Mouse (Mus musculus) limb, embryonic 14.5 days (tissue): ENCODE results near the gene Dop1a. TPM values are rescaled to one million over a fixed set of nuclear protein-coding genes. Genes with fewer than 3 reads are reported as not detected.

Experiments used
- ATAC-seq: fragments of 200-750 bp; cut with Nextera tagmentation; 2 replicates; pipeline ENCODE4 v1.8.0; 2017; ENCODE audit warnings: low read depth, moderate number of reproducible peaks, moderate TSS enrichment; ENCODE audit not compliant: low FRiP score
- DNase-seq: peaks from one replicate; pipeline ENCODE4 v3.0.0-alpha.2; 2015; ENCODE audit warnings: low spot score
- H3K27ac ChIP-seq: fragments of 300-500 bp; sonication (generic); replicated peaks from 2 replicates; pipeline ENCODE4 v1.5.1; 2014; ENCODE audit warnings: low read depth, mild to moderate bottlenecking, low read length, moderate library complexity, mixed read lengths
- H3K27me3 ChIP-seq: fragments of 300-500 bp; sonication (generic); 2 replicates; pipeline ENCODE4 v1.6.1; 2014; ENCODE audit warnings: low read length, mixed read lengths; ENCODE audit not compliant: control insufficient read depth, insufficient read depth
- H3K36me3 ChIP-seq: fragments of 300-500 bp; sonication (generic); 2 replicates; pipeline ENCODE4 v1.6.1; 2014; ENCODE audit warnings: mild to moderate bottlenecking, low read length, moderate library complexity, mixed read lengths; ENCODE audit not compliant: control insufficient read depth, insufficient read depth
- H3K4me1 ChIP-seq: fragments of 300-500 bp; sonication (generic); 2 replicates; pipeline ENCODE4 v1.6.1; 2014; ENCODE audit warnings: antibody characterized with exemption, low read length, mixed read lengths; ENCODE audit not compliant: control insufficient read depth, insufficient read depth
- H3K4me2 ChIP-seq: fragments of 300-500 bp; sonication (generic); replicated peaks from 2 replicates; pipeline ENCODE4 v1.6.1; 2014; ENCODE audit warnings: low read depth, mild to moderate bottlenecking, low read length, moderate library complexity; ENCODE audit not compliant: severe bottlenecking
- H3K4me3 ChIP-seq: fragments of 300-500 bp; sonication (generic); replicated peaks from 2 replicates; pipeline ENCODE4 v1.5.1; 2014; ENCODE audit warnings: low read length
- H3K9ac ChIP-seq: fragments of 300-500 bp; sonication (generic); 2 replicates; pipeline ENCODE4 v1.6.1; 2014; ENCODE audit warnings: mild to moderate bottlenecking, low read depth, low read length, moderate library complexity; ENCODE audit not compliant: severe bottlenecking
- H3K9me3 ChIP-seq: fragments of 300-500 bp; sonication (generic); 2 replicates; pipeline ENCODE4 v1.6.1; 2016; ENCODE audit warnings: low read length; ENCODE audit not compliant: control insufficient read depth
- POLR2A ChIP-seq: fragments of 200-500 bp; IDR thresholded peaks from 2 replicates; pipeline ENCODE4 v1.8.0; 2012; ENCODE audit warnings: inconsistent platforms, mild to moderate bottlenecking, moderate library complexity, borderline replicate concordance; ENCODE audit not compliant: insufficient read depth, insufficient read length; ENCODE audit errors: extremely low read depth
- WGBS: fragments of 180-500 bp; shearing (Covaris S2); extraction: QIAGEN DNeasy Blood & Tissue Kit; methylation state at CpG from one replicate; pipeline ENCODE4 v1.1.7; 2014; 5-methylcytosine and 5-hydroxymethylcytosine counted together
- polyA plus RNA-seq, 2 experiments: library from polyadenylated mRNA; depleted of rRNA in 1 of 2; stranded (reverse) in 1 of 2; unstranded in 1 of 2; fragments of >200 nt; fragmentation: Nextera tagmentation in 1 of 2; extraction: Ambion mirVana in 1 of 2; gene quantifications; 2 replicates each; pipeline versions ENCODE4 v1.2.1 to v1.2.3; 2012 to 2014

Gene Dop1a
- polyA plus RNA-seq, 2 experiments: 21.3 to 23.9 TPM

DNA sequence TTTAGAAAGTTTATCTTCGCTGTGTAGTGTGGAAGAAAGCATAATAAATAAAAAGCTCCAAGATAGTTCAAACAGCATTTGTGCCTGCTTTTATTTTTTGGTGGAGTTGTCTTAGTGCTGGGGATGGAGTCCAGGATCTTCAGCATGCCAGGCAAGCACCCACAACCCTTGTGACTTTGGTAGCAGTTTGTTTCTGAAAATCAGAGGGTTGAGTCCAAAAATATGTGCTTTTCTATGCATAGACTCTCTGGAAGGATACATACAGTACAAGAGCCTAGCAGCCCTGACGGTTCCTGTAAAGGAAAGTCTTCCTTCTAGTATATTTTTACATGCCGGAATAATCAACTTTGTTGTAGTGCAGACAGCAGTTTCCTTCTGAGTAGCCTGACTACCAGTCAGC, 83.8 kb downstream of the Dop1a start:
- Histone ChIP-seq H3K4me1 (no peaks in the 10 kb centered on the region), H3K4me2 (no peak overlapping the region), H3K4me3 (no peak overlapping the region), H3K9ac (no peak overlapping the region), H3K9me3 (no peaks in the 10 kb centered on the region), H3K27me3 (no peaks in the 10 kb centered on the region), H3K27ac (no peak overlapping the region), H3K36me3 (peaks cover 69% of the 10 kb centered on the region)
- no peak for TF ChIP-seq POLR2A
- no peak for DNase-seq
- ATAC-seq: no peak
- WGBS: 92% methylated on average over 3 of the region's 3 CpGs

DNA sequence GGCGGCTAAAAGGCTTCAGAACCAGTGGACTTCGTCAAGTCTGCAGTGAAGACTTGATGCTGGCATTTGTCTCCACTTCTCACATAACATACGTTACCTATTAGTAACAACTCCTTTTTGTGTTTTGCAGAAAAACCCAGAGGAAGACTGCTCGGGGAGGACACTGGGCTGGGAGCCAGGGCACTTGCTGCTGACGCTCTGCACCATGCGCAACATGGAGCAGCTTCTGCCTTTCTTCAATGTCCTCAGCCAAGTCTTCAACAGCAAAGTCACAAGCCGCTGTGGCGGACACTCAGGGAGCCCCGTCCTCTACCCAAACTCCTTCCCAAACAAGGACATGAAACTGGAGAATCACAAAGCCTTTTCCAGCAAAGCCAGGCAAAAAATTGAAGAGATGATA, 86.9 kb downstream of the Dop1a start:
- H3K36me3 ChIP-seq: peaks cover 73% of the 10 kb centered on the region

DNA sequence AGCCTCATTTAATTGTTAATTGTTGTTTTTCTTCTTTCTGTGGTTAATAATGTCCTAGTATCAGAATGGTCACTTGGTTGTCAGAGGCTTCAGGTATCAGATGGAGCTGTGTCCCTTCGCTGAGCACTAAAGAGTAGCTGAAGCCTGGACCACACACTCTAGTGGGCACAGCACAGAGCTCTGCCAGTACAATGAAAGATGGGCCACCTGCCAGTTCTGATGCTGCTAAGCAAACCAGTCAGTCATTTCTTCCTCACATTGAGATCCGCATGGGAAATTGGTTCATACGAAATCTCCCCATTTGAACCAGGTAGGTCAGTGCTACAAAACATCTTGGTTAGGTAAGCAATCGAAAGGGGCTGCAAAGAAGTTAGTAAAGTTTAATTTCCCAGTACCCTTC, 87.7 kb downstream of the Dop1a start:
- no peak for TF ChIP-seq POLR2A
- no peaks in the 10 kb centered on the region for H3K9me3 ChIP-seq
- peaks cover 75% of the 10 kb centered on the region for H3K36me3 ChIP-seq
- H3K4me3 ChIP-seq: no peak overlapping the region
- no peak overlapping the region for H3K9ac ChIP-seq
- DNase-seq (no peak), ATAC-seq (no peak)
- H3K4me1 ChIP-seq: no peaks in the 10 kb centered on the region
- no peaks in the 10 kb centered on the region for H3K27me3 ChIP-seq
- no peak overlapping the region for H3K4me2 ChIP-seq
- WGBS: 90% methylated on average over 4 of the region's 4 CpGs
- H3K27ac ChIP-seq: no peak overlapping the region

More for the DNA sequence above, 86.9 kb downstream of the Dop1a start:
- Histone ChIP-seq H3K4me2 (no peak overlapping the region), H3K9ac (no peak overlapping the region), H3K9me3 (no peaks in the 10 kb centered on the region), H3K27me3 (no peaks in the 10 kb centered on the region), H3K4me3 (no peak overlapping the region), H3K4me1 (no peaks in the 10 kb centered on the region), H3K27ac (no peak overlapping the region)
- ATAC-seq (no peak), DNase-seq (no peak)
- 85% methylated on average over 9 of the region's 9 CpGs for WGBS
- no peak for TF ChIP-seq POLR2A

DNA sequence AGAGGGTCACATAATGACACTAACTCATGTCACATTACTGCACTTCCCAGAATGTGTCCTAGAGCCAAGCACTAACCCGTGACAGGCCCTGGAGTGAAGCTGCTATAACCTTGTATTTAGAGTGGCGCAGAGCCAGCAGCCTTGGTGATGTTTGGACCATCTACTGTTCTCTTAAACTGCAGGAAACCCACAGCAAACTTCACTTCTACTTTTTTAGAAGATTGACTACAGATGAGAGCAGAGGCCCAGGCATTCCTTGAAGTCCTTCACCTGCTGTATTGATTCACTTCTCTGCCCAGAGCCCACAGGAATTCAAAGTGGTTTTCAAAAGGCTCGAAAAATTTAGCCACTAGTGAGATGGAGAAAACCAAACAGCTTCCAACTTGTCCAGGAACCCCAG, 93.6 kb downstream of the Dop1a start:
- Histone ChIP-seq H3K9ac (no peak overlapping the region), H3K4me3 (no peak overlapping the region), H3K27me3 (no peaks in the 10 kb centered on the region), H3K36me3 (peaks cover 89% of the 10 kb centered on the region), H3K9me3 (no peaks in the 10 kb centered on the region), H3K4me2 (no peak overlapping the region), H3K4me1 (no peaks in the 10 kb centered on the region), H3K27ac (no peak overlapping the region)
- 81% methylated on average over 3 of the region's 3 CpGs for WGBS
- ATAC-seq (no peak), DNase-seq (peak; percentile 4)
- TF ChIP-seq POLR2A: no peak

DNA sequence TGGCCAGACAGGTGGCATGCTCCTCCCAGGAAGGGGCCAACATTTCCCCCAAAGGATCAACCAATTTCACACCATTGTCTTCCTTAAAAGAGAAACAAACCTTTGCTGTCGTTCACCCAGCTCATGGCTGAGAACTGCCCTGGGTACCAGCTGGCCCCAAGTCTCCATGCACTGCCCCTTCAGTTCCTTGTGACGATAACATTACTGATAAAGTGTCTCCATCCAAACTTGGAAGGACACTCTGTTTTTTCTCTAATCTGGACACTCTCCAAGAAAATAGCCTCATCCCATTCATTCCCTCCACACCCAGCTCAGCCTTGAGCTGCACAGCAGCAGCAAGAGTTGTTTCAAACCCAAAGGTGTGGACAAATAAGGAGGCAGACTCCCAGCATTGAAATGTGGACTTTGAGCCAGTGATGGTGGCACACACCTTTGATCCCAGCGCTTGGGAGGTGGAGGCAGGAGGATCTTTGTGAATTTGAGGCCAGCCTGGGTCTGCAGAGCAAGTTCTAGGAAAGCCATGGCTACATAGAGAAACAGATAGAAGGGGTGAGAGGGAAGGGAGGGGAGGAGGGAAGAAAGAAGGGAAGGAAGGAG, 102.5 kb downstream of the Dop1a start:
- peaks cover 41% of the 10 kb centered on the region for H3K36me3 ChIP-seq
- DNase-seq: no peak
- WGBS: 89% methylated on average over 3 of the region's 3 CpGs
- H3K4me1 ChIP-seq: peaks cover 8% of the 10 kb centered on the region
- no peak overlapping the region for H3K9ac ChIP-seq
- no peak overlapping the region for H3K27ac ChIP-seq
- ATAC-seq: no peak
- no peak overlapping the region for H3K4me3 ChIP-seq
- H3K4me2 ChIP-seq: no peak overlapping the region
- no peaks in the 10 kb centered on the region for H3K9me3 ChIP-seq
- TF ChIP-seq POLR2A: no peak
- H3K27me3 ChIP-seq: no peaks in the 10 kb centered on the region
